In the genomic region with DNA sequence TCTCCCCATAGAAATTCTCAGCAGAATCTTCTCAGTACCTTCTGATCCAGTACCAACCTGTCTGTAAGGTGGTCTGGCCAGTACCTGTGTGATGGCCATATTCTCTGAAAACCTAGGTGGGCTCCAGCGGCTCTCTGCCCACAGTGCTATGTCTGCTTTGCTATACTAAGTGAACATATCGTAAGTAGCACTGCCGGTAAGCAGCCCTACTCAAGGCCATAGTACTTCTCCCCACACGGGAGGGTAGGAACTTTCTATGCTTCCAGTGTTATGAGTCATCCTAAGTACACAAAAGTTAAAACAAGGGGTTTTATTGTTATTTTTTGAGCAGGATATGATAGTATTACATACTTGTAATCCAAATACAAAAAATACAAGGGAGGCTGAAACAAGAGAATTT, we compare ENCODE assay signal across 8 mouse cellular contexts. TPM values are rescaled to one million over a fixed set of nuclear protein-coding genes. Genes with fewer than 3 reads are reported as not detected.
A peak's percentile ranks its signal among the peaks of the same experiment; 100 is the strongest.
DNase-seq lines count a peak whose midpoint lies in the region; ATAC-seq lines count a peak whose summit lies in the region.

No protein-coding gene starts in this region.

- no peaks in the 10 kb centered on the region for H3K27me3 ChIP-seq in heart, embryonic 12.5 days (replicated peaks)
- H3K27me3 ChIP-seq in midbrain, embryonic 13.5 days = no peaks in the 10 kb centered on the region
- H3K27me3 ChIP-seq in midbrain, embryonic 16.5 days (ENCODE audit: control insufficient read depth, insufficient read depth, low read depth, low read length) = no peaks in the 10 kb centered on the region
- H3K27me3 ChIP-seq in intestine, embryonic 14.5 days (replicated peaks; ENCODE audit: control insufficient read depth, insufficient read depth, low read length) = no peaks in the 10 kb centered on the region
- no peaks in the 10 kb centered on the region for H3K27me3 ChIP-seq in stomach, embryonic 16.5 days (ENCODE audit: control insufficient read depth, insufficient read depth, low read length)

- intact Hi-C loops in heart, postnatal 36 days (cut with DNase I) = loop anchor here (2.0 kb wide), 1 partner anchor 15 kb away; no protein-coding TSS in a partner anchor

- peak overlapping the region; percentile 19 for H3K4me3 ChIP-seq in heart, embryonic 12.5 days
- no peak overlapping the region for H3K4me3 ChIP-seq in midbrain, embryonic 13.5 days (replicated peaks)
- H3K4me3 ChIP-seq in midbrain, embryonic 16.5 days (ENCODE audit: low read depth, low read length) = no peak overlapping the region
- no peak overlapping the region for H3K4me3 ChIP-seq in intestine, embryonic 14.5 days (ENCODE audit: low read depth, low read length)
- H3K4me3 ChIP-seq in stomach, embryonic 16.5 days (replicated peaks; ENCODE audit: low read length) = peak overlapping the region; percentile 15

- peak overlapping the region; percentile 72 for H3K4me2 ChIP-seq in heart, embryonic 12.5 days
- H3K4me2 ChIP-seq in midbrain, embryonic 13.5 days (replicated peaks) = no peak overlapping the region
- H3K4me2 ChIP-seq in midbrain, embryonic 16.5 days (ENCODE audit: low read length) = no peak overlapping the region
- peak overlapping the region; percentile 55 for H3K4me2 ChIP-seq in intestine, embryonic 14.5 days (ENCODE audit: low read length)
- H3K4me2 ChIP-seq in stomach, embryonic 16.5 days (ENCODE audit: low read depth, low read length) = peak overlapping the region; percentile 53

- H3K36me3 ChIP-seq in heart, embryonic 12.5 days = peaks cover 6% of the 10 kb centered on the region
- no peaks in the 10 kb centered on the region for H3K36me3 ChIP-seq in midbrain, embryonic 13.5 days
- H3K36me3 ChIP-seq in midbrain, embryonic 16.5 days (ENCODE audit: control insufficient read depth, insufficient read depth, low read length) = no peaks in the 10 kb centered on the region
- H3K36me3 ChIP-seq in intestine, embryonic 14.5 days (ENCODE audit: control insufficient read depth, insufficient read depth, low read length) = peaks cover 9% of the 10 kb centered on the region; the same call in 1 of the 2 replicates
- H3K36me3 ChIP-seq in stomach, embryonic 16.5 days (ENCODE audit: control insufficient read depth, insufficient read depth, low read length) = 0 out of 2 replicates have a peak, but pooled peaks cover 2% of the 10 kb centered on the region

- no peak for DNase-seq in heart, postnatal 36 days
- DNase-seq in intestine, embryonic 14.5 days (ENCODE audit: low spot score) = no peak
- DNase-seq in frontal cortex, adult 2 months (ENCODE audit: extremely low spot score in 1 of 2, low spot score in 1 of 2) = no peak
- DNase-seq in embryo, embryonic 10 days (ENCODE audit: low spot score) = no peak

- ATAC-seq in heart, embryonic 12.5 days (ENCODE audit: insufficient number of reproducible peaks, low FRiP score) = 0 out of 2 replicates have a peak, but pooled peaks have one; percentile 16
- no peak for ATAC-seq in midbrain, embryonic 13.5 days
- ATAC-seq in midbrain, embryonic 16.5 days = no peak
- ATAC-seq in intestine, embryonic 14.5 days (replicated peaks; ENCODE audit: low FRiP score, low TSS enrichment, low read depth) = 0 out of 2 replicates have a peak, but pooled peaks have one; percentile 1
- ATAC-seq in stomach, embryonic 16.5 days (ENCODE audit: insufficient read depth, low FRiP score) = peak; percentile 19; the same call in 1 of the 2 replicates

- WGBS in heart, embryonic 12.5 days = 34% methylated on average over 4 of the region's 4 CpGs
- WGBS in midbrain, embryonic 13.5 days = 88% methylated on average over 4 of the region's 4 CpGs
- 78% methylated on average over 4 of the region's 4 CpGs for WGBS in midbrain, embryonic 16.5 days
- WGBS in intestine, embryonic 14.5 days = 43% methylated on average over 4 of the region's 4 CpGs
- 39% methylated on average over 4 of the region's 4 CpGs for WGBS in stomach, embryonic 16.5 days

- H3K4me1 ChIP-seq in heart, embryonic 12.5 days (replicated peaks) = peaks cover 71% of the 10 kb centered on the region
- peaks cover 63% of the 10 kb centered on the region for H3K4me1 ChIP-seq in midbrain, embryonic 13.5 days (replicated peaks)
- peaks cover 41% of the 10 kb centered on the region for H3K4me1 ChIP-seq in midbrain, embryonic 16.5 days (ENCODE audit: control insufficient read depth, insufficient read depth, low read length)
- peaks cover 67% of the 10 kb centered on the region for H3K4me1 ChIP-seq in intestine, embryonic 14.5 days (replicated peaks; ENCODE audit: control insufficient read depth, insufficient read depth, low read length)
- H3K4me1 ChIP-seq in stomach, embryonic 16.5 days (ENCODE audit: control insufficient read depth, insufficient read depth, low read length) = peaks cover 58% of the 10 kb centered on the region

- no peaks in the 10 kb centered on the region for H3K9me3 ChIP-seq in heart, embryonic 12.5 days (replicated peaks)
- no peaks in the 10 kb centered on the region for H3K9me3 ChIP-seq in midbrain, embryonic 13.5 days
- no peaks in the 10 kb centered on the region for H3K9me3 ChIP-seq in midbrain, embryonic 16.5 days (replicated peaks; ENCODE audit: control insufficient read depth, low read length, poor library complexity, severe bottlenecking)
- H3K9me3 ChIP-seq in intestine, embryonic 14.5 days (ENCODE audit: control insufficient read depth, low read length) = no peaks in the 10 kb centered on the region
- H3K9me3 ChIP-seq in stomach, embryonic 16.5 days (replicated peaks; ENCODE audit: control insufficient read depth, low read length) = no peaks in the 10 kb centered on the region

- peak overlapping the region; percentile 100 for H3K27ac ChIP-seq in heart, embryonic 12.5 days (ENCODE audit: poor library complexity, severe bottlenecking)
- peak overlapping the region; percentile 86 for H3K27ac ChIP-seq in midbrain, embryonic 13.5 days
- no peak overlapping the region for H3K27ac ChIP-seq in midbrain, embryonic 16.5 days (ENCODE audit: low read length)
- peak overlapping the region; percentile 98 for H3K27ac ChIP-seq in intestine, embryonic 14.5 days (ENCODE audit: low read depth)
- peak overlapping the region; percentile 96 for H3K27ac ChIP-seq in stomach, embryonic 16.5 days (ENCODE audit: low read length)

- H3K9ac ChIP-seq in heart, embryonic 12.5 days = peak overlapping the region; percentile 78
- H3K9ac ChIP-seq in midbrain, embryonic 13.5 days (replicated peaks) = no peak overlapping the region
- H3K9ac ChIP-seq in midbrain, embryonic 16.5 days (ENCODE audit: low read depth, low read length) = no peak overlapping the region
- no peak overlapping the region for H3K9ac ChIP-seq in intestine, embryonic 14.5 days (ENCODE audit: low read length)
- peak overlapping the region; percentile 24; the same call in 1 of the 2 replicates for H3K9ac ChIP-seq in stomach, embryonic 16.5 days (ENCODE audit: low read length)

RNA-seq across cellular contexts. Expression of gene Ctnnd1, which starts 16.6 kb away (rescaled TPM):
- polyA plus RNA-seq in heart, embryonic 12.5 days (2016; fragmentation: Nextera tagmentation; extraction: Ambion mirVana) = 105 and 109 TPM in 2 replicates
- 10 to 100 TPM; 63.0 to 69.4 TPM for total RNA-seq in heart, postnatal 36 days (2021)
- polyA plus RNA-seq in midbrain, embryonic 13.5 days (2015; fragmentation: Nextera tagmentation; extraction: Ambion mirVana) = 30.4 and 38.0 TPM in 2 replicates
- polyA plus RNA-seq in midbrain, embryonic 16.5 days (2015; fragmentation: Nextera tagmentation; extraction: Ambion mirVana) = 29.9 and 30.1 TPM in 2 replicates
- 59.5 and 64.6 TPM in 2 replicates for polyA plus RNA-seq in intestine, embryonic 14.5 days (2014; fragmentation: Nextera tagmentation; extraction: Ambion mirVana)
- polyA plus RNA-seq in stomach, embryonic 16.5 days (2015; fragmentation: Nextera tagmentation; extraction: Ambion mirVana) = 75.7 and 84.4 TPM in 2 replicates
- 42.1 and 45.8 TPM in 2 replicates for polyA plus RNA-seq in frontal cortex, adult 2 months (2012; rRNA removed)

RNA-seq across cellular contexts. Expression of gene Btbd18, which starts 24.9 kb away (rescaled TPM):
- polyA plus RNA-seq in heart, embryonic 12.5 days (2016; fragmentation: Nextera tagmentation; extraction: Ambion mirVana) = 0.10 TPM in 2 replicates
- total RNA-seq in heart, postnatal 36 days (2021) = under 1 TPM in 1 of 2 experiments, not detected in 1; 0.08 TPM
- polyA plus RNA-seq in midbrain, embryonic 13.5 days (2015; fragmentation: Nextera tagmentation; extraction: Ambion mirVana) = 0.35 and 0.42 TPM in 2 replicates
- polyA plus RNA-seq in midbrain, embryonic 16.5 days (2015; fragmentation: Nextera tagmentation; extraction: Ambion mirVana) = 0.26 and 0.39 TPM in 2 replicates
- polyA plus RNA-seq in intestine, embryonic 14.5 days (2014; fragmentation: Nextera tagmentation; extraction: Ambion mirVana) = 0.34 and 0.60 TPM in 2 replicates
- polyA plus RNA-seq in stomach, embryonic 16.5 days (2015; fragmentation: Nextera tagmentation; extraction: Ambion mirVana) = 0.26 TPM in 2 replicates
- polyA plus RNA-seq in frontal cortex, adult 2 months (2012; rRNA removed) = not detected in 2 replicates

RNA-seq across cellular contexts. Expression of gene Selenoh, which starts 36.6 kb away (rescaled TPM):
- 279 and 282 TPM in 2 replicates for polyA plus RNA-seq in heart, embryonic 12.5 days (2016; fragmentation: Nextera tagmentation; extraction: Ambion mirVana)
- total RNA-seq in heart, postnatal 36 days (2021) = 10 to 100 TPM; 26.2 to 29.6 TPM
- 272 and 278 TPM in 2 replicates for polyA plus RNA-seq in midbrain, embryonic 13.5 days (2015; fragmentation: Nextera tagmentation; extraction: Ambion mirVana)
- 177 and 185 TPM in 2 replicates for polyA plus RNA-seq in midbrain, embryonic 16.5 days (2015; fragmentation: Nextera tagmentation; extraction: Ambion mirVana)
- 309 and 329 TPM in 2 replicates for polyA plus RNA-seq in intestine, embryonic 14.5 days (2014; fragmentation: Nextera tagmentation; extraction: Ambion mirVana)
- 184 and 203 TPM in 2 replicates for polyA plus RNA-seq in stomach, embryonic 16.5 days (2015; fragmentation: Nextera tagmentation; extraction: Ambion mirVana)
- 54.9 and 56.1 TPM in 2 replicates for polyA plus RNA-seq in frontal cortex, adult 2 months (2012; rRNA removed)

RNA-seq across cellular contexts. Expression of gene Gm28635, which starts 43.8 kb away (rescaled TPM):
- not detected in 2 replicates for polyA plus RNA-seq in heart, embryonic 12.5 days (2016; fragmentation: Nextera tagmentation; extraction: Ambion mirVana)
- 1 to 10 TPM; 3.3 to 8.3 TPM for total RNA-seq in heart, postnatal 36 days (2021)
- polyA plus RNA-seq in midbrain, embryonic 13.5 days (2015; fragmentation: Nextera tagmentation; extraction: Ambion mirVana) = not detected in 2 replicates
- polyA plus RNA-seq in midbrain, embryonic 16.5 days (2015; fragmentation: Nextera tagmentation; extraction: Ambion mirVana) = not detected in 2 replicates
- polyA plus RNA-seq in intestine, embryonic 14.5 days (2014; fragmentation: Nextera tagmentation; extraction: Ambion mirVana) = not detected in 2 replicates
- not detected in 2 replicates for polyA plus RNA-seq in stomach, embryonic 16.5 days (2015; fragmentation: Nextera tagmentation; extraction: Ambion mirVana)
- polyA plus RNA-seq in frontal cortex, adult 2 months (2012; rRNA removed) = not detected in 2 replicates

RNA-seq across cellular contexts. Expression of gene Med19, which starts 44.2 kb away (rescaled TPM):
- polyA plus RNA-seq in heart, embryonic 12.5 days (2016; fragmentation: Nextera tagmentation; extraction: Ambion mirVana) = 28.8 and 30.3 TPM in 2 replicates
- 10 to 100 TPM; 11.7 to 12.2 TPM for total RNA-seq in heart, postnatal 36 days (2021)
- polyA plus RNA-seq in midbrain, embryonic 13.5 days (2015; fragmentation: Nextera tagmentation; extraction: Ambion mirVana) = 49.3 and 53.3 TPM in 2 replicates
- polyA plus RNA-seq in midbrain, embryonic 16.5 days (2015; fragmentation: Nextera tagmentation; extraction: Ambion mirVana) = 52.3 and 53.6 TPM in 2 replicates
- 39.5 and 40.6 TPM in 2 replicates for polyA plus RNA-seq in intestine, embryonic 14.5 days (2014; fragmentation: Nextera tagmentation; extraction: Ambion mirVana)
- 27.2 and 28.3 TPM in 2 replicates for polyA plus RNA-seq in stomach, embryonic 16.5 days (2015; fragmentation: Nextera tagmentation; extraction: Ambion mirVana)
- polyA plus RNA-seq in frontal cortex, adult 2 months (2012; rRNA removed) = 27.7 and 31.7 TPM in 2 replicates

Comparison
In these comparisons a context has a peak if more than half of its experiments do, and no peak if none do; other contexts are left out.
1. ATAC-seq: peak in heart, embryonic 12.5 days (single experiment), intestine, embryonic 14.5 days (single experiment) and stomach, embryonic 16.5 days (single experiment); none in midbrain, embryonic 13.5 days (single experiment) and midbrain, embryonic 16.5 days (single experiment).
2. H3K4me2 ChIP-seq: peak in heart, embryonic 12.5 days (single experiment), intestine, embryonic 14.5 days (single experiment) and stomach, embryonic 16.5 days (single experiment); none in midbrain, embryonic 13.5 days (single experiment) and midbrain, embryonic 16.5 days (single experiment).
3. H3K4me3 ChIP-seq: peak in heart, embryonic 12.5 days (single experiment) and stomach, embryonic 16.5 days (single experiment); none in midbrain, embryonic 13.5 days (single experiment), midbrain, embryonic 16.5 days (single experiment) and intestine, embryonic 14.5 days (single experiment).
4. H3K9ac ChIP-seq: peak in heart, embryonic 12.5 days (single experiment) and stomach, embryonic 16.5 days (single experiment); none in midbrain, embryonic 13.5 days (single experiment), midbrain, embryonic 16.5 days (single experiment) and intestine, embryonic 14.5 days (single experiment).